Mouse (Mus musculus): ENCODE results near the gene Hoxc13.

DNA sequence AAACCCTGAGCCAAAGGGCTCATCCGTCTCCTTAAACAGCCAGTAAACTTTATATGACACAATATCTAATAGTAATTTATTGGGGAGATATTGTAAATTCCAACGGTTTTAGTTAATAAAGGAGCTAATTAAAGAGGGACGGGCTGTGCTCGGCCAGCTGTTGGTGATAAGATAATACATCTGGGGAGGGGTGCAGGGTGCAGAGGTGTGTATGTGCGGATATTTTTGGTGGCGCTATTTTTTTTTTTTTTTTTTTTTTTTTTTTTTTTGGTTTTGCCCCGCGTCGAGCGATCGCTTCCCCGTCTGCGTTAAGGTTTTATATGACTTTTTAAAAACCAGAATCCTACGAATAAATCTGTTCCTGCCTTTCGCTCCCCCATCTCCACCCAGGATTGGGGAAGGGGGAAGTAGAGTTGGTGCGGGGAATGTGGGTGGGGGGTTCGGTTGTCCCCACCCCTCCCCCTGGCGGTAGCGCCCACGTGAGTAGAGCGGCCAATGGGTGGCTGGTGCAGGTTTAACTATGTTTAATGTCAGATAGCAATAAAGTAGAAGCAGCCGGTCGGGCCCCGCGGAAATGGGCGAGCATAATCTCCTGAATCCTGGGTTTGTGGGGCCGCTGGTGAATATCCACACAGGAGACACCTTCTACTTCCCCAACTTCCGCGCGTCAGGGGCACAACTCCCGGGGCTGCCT, 15.5 kb downstream of the Hoxc13 start, which contains the start of gene Hoxc12:
- no peak for TF ChIP-seq CTCF (IDR thresholded peaks at IDR 0.05; ENCODE audit: low read depth)
- no peak for TF ChIP-seq EP300 (optimal IDR thresholded peaks at IDR 0.05)

Data from stomach, postnatal 0 days (tissue).